Mouse (Mus musculus) layer of hippocampus, postnatal 14 days (tissue): ENCODE measurements around the gene Sh2d3c. TPM values are rescaled to one million over a fixed set of nuclear protein-coding genes. Genes with fewer than 3 reads are reported as not detected.

Experiments
- DNase-seq, 2 experiments: peaks; one replicate each; pipeline ENCODE4 v3.0.0; 2021 to 2022; ENCODE audit warnings: low spot score in 2 of 2, mixed read lengths in 1 of 2
- microRNA-seq, 2 experiments: library from miRNA; unstranded; fragments of <30 nt; microRNA quantifications; one replicate each; pipeline ENCODE4 v1.2.0; 2021
- total RNA-seq, 2 experiments: library from RNA; stranded (reverse); gene quantifications; 2 replicates each; pipeline ENCODE4 v1.2.3; 2021

Gene Sh2d3c
- total RNA-seq, 2 experiments from 2014 or later = 31.4 to 33.2 TPM

DNA sequence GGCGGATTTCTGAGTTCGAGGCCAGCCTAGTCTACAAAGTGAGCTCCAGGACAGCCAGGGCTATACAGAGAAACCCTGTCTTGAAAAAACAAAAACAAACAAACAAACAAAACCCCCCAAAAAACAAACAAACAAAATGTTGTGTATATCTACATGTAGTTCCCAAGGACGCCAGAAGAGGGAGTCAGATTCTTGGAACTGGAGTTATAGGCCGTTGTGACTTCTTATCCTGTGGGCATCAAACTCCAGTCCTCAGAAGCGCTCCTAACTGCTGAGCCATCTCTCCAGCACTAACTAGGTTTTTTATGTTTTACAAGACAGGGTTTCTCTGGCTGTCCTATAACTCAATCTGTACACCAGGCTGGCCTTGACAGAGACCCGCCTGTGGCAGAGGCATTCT, 66.3 kb downstream of the Sh2d3c start:
- no peak for DNase-seq

DNA sequence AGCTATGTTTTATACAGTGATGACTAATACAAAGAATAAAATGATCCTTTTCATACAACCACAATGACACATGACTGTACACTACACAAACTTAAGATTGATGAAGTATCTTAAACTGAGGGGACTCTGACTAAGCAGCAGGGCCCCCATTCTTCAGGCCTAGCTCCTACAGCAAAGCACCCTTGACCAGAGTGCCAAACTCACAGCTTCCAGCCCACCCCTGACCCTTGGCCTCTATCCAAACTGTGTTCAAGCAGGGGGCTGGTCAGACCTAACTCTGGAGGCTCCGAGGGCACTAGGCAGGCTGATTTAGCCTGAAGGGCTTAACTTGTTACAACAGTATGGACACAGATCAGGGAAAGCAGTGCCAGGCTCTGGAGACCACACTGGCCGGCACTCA, 67.7 kb downstream of the Sh2d3c start:
- DNase-seq = no peak

DNA sequence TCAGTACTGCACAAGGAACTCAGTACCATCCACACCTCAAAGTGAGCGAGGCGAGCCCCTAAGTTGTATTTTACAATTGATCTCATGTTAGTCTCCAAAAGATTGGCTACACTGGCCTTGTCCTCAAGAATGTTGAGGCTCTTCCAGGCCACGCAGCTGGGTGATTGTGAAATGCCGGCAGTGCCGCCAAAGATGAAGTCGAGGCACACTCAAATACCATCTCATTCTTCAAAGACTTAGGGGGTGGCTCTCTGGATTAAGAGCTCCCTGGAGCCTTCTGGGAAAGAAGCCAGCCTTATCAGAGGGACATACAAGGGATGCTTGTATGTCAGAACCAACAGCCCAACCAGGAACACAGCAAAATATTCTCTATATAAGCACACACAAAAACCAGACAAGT, 70.4 kb downstream of the Sh2d3c start:
- DNase-seq = no peak

DNA sequence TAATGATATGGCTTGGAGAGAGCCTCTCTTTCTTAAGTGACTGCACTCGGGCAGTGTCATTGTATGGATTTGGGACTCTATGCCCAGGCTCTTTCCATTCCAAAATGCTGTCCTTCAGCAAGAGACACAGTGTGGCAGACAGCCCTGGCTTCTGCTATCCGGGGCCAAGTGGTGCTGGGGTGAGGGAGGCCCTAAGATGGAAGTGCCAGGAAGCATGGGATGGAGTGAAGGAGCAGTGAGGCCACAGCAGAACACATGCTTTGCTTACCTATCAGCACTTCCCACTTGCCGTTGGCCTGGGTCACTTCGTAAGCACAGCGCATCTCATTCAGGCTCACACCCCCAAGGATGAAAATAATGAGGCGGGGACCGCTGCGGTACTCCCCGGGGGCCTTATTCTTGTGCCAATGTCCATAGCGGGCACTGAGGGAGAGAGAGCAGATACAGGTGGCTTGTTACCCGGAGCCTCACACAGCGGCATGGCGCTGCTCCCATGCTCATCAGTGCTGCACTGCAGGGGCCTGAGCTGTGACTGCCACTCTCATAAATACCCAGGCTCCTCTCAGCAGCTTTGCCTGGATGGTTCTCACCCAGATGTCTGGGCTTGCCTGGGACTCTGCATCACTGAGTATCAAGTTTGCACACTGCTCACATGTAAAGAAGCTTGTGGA, 75.0 kb downstream of the Sh2d3c start:
- DNase-seq = no peak

DNA sequence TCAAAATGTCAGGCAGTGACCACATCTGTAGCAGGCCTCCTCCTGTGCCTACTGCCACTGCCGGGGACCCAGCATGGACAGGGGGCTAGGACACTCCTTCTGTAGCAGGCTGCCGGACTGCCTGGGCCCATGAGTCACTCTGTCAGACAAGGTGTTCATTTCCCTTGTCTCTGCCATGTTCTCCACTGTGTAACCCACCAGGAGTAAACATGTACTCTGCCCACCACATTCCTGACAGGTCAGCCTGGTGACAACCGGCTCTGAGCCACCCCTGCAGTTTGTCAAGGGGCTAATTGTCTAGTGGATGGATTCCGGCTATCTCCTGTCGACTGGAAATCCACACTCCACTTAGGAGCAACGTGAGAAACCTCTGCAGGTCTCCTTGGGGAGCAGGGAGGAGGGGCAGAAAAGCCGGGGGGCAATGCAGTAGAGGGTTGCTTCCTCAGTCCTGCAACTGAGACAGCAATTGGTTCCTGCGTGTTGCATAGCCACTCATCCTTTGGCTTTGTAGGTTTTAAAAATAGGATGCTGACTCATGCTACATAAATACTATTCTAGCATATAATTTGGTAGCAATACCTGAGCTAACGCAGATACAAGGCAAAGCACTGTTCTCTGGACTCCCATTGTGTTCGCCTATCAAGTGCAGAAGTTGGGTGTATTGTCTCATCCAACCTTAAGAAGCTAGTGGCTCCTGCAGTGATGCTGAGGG, 77.6 kb downstream of the Sh2d3c start:
- DNase-seq = no peak

Small RNA genes lying within 50 kb of the gene (microRNA-seq; reads per million reads assigned to microRNA genes)
- gene Gm47291 = 0 reads per million in 2 experiments
- gene Mir2861 = 0 to 0.28 reads per million in 2 experiments
- 0 reads per million in 2 experiments for gene Mir3960
- gene Mir8093 = 0 to 1.1 reads per million in 2 experiments

Other genes starting within 250 kb of the Sh2d3c start
- gene Fam102a, start 185.7 kb upstream of the Sh2d3c start, total RNA-seq = 10 to 100 TPM; 50.2 to 52.9 TPM
- gene Dpm2, start 150.2 kb upstream of the Sh2d3c start, total RNA-seq = 10 to 100 TPM; 78.8 to 90.1 TPM
- 1 to 10 TPM; 4.4 to 7.2 TPM for gene Pip5kl1, start 146.3 kb upstream of the Sh2d3c start, total RNA-seq
- under 1 TPM; 0.44 to 0.93 TPM for gene 9430097D07Rik, start 145.4 kb upstream of the Sh2d3c start, total RNA-seq
- 10 to 100 TPM; 41.7 to 42.1 TPM for gene St6galnac4, start 134.0 kb upstream of the Sh2d3c start, total RNA-seq
- gene St6galnac6, start 121.3 kb upstream of the Sh2d3c start, total RNA-seq = 100 to 1,000 TPM in 1 of 2 experiments, 10 to 100 TPM in 1; 99.0 to 106 TPM
- 100 to 1,000 TPM; 124 to 125 TPM for gene Ak1, start 99.3 kb upstream of the Sh2d3c start, total RNA-seq
- 10 to 100 TPM; 27.0 to 28.8 TPM for gene Eng, start 74.5 kb upstream of the Sh2d3c start, total RNA-seq
- gene Fpgs, start 16.9 kb upstream of the Sh2d3c start, total RNA-seq = 10 to 100 TPM; 11.6 to 13.0 TPM
- gene Cdk9, start 8.0 kb upstream of the Sh2d3c start, total RNA-seq = 10 to 100 TPM; 88.8 to 91.1 TPM
- 1 to 10 TPM; 2.8 to 2.9 TPM for gene 6330409D20Rik, start 20.0 kb downstream of the Sh2d3c start, total RNA-seq
- gene Tor2a, start 36.2 kb downstream of the Sh2d3c start, total RNA-seq = 10 to 100 TPM; 29.7 to 31.2 TPM
- 1 to 10 TPM in 1 of 2 experiments, under 1 TPM in 1; 0.33 to 1.6 TPM for gene Ttc16, start 54.6 kb downstream of the Sh2d3c start, total RNA-seq
- 1 to 10 TPM; 7.1 to 8.6 TPM for gene Ptrh1, start 54.7 kb downstream of the Sh2d3c start, total RNA-seq
- 1 to 10 TPM in 1 of 2 experiments, under 1 TPM in 1; 0.21 to 1.2 TPM for gene Cfap157, start 63.4 kb downstream of the Sh2d3c start, total RNA-seq
- 100 to 1,000 TPM; 601 to 619 TPM for gene Stxbp1, start 126.2 kb downstream of the Sh2d3c start, total RNA-seq
- gene Fam129b, start 155.1 kb downstream of the Sh2d3c start, total RNA-seq = 10 to 100 TPM; 15.2 to 18.7 TPM
- gene Rpl12, start 240.5 kb downstream of the Sh2d3c start, total RNA-seq = 100 to 1,000 TPM; 120 to 122 TPM
- 10 to 100 TPM; 33.9 to 38.2 TPM for gene Lrsam1, start 240.6 kb downstream of the Sh2d3c start, total RNA-seq